Mouse (Mus musculus) liver, embryonic 14.5 days (tissue): ENCODE measurements around the gene Lep.

ENCODE experiments used
- CTCF ChIP-seq: IDR thresholded peaks from 2 replicates; pipeline ENCODE4 v1.5.1; 2016; ENCODE audit warnings: antibody characterized with exemption, low read depth, control low read depth
- EP300 ChIP-seq: IDR thresholded peaks from 2 replicates; pipeline ENCODE4 v1.6.1; 2016; ENCODE audit warnings: antibody characterized with exemption, low read depth

GRCm38 (mm10) chr6:29118231-29118630, 58.2 kb downstream of the Lep start:
- no peak for TF ChIP-seq CTCF
- TF ChIP-seq EP300, result no peak
